Mouse (Mus musculus) E14TG2a.4 (cell line): ENCODE results near the gene Scaf4.
A peak's percentile ranks its signal among the peaks of the same experiment; 100 is the strongest.

Experiments used
- CTCF ChIP-seq: conservative IDR thresholded peaks from 2 replicates; pipeline ENCODE4 v1.5.1; 2014; ENCODE audit warnings: low read length
- NANOG ChIP-seq: IDR thresholded peaks from 2 replicates; pipeline ENCODE4 v1.6.1; 2014; ENCODE audit warnings: borderline replicate concordance, low read length, mixed read lengths
- POU5F1 ChIP-seq: IDR thresholded peaks from 2 replicates; pipeline ENCODE4 v1.6.1; 2014; ENCODE audit warnings: low read length, borderline replicate concordance

DNA sequence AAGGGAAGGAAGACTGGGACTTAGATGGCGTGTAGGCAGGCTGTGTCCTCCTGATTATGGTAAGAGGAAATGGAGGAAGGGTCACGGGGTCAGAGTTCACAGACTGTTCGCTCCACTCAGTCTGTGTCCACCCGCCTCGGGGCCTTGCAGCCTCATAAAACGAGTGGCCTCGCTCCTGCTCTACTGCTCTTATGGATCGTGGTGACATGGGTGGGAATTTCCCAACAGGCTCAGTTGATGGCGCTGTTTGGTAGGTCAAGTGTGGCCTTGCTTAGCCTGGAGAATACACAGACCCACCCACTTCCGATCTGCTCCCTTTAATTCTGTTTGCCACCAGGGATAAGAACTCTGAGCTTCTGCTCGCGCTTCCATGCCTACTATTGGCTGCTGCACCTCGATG, 96.8 kb downstream of the Scaf4 start:
- TF ChIP-seq CTCF (0 out of 2 replicates have a peak, but pooled peaks have one; percentile 12), NANOG (no peak), POU5F1 (no peak)
